Mouse (Mus musculus) cerebellum, adult (tissue): ENCODE measurements around the gene Nt5dc2.
A peak's percentile ranks its signal among the peaks of the same experiment; 100 is the strongest.

ENCODE experiments used
- ATAC-seq: cut with Nextera tagmentation; 2 replicates; pipeline ENCODE4 v1.9.2; 2017; ENCODE audit warnings: mild to moderate bottlenecking, moderate library complexity, mixed read lengths; ENCODE audit not compliant: insufficient number of reproducible peaks, low FRiP score, low TSS enrichment

The Nt5dc2 gene

DNA sequence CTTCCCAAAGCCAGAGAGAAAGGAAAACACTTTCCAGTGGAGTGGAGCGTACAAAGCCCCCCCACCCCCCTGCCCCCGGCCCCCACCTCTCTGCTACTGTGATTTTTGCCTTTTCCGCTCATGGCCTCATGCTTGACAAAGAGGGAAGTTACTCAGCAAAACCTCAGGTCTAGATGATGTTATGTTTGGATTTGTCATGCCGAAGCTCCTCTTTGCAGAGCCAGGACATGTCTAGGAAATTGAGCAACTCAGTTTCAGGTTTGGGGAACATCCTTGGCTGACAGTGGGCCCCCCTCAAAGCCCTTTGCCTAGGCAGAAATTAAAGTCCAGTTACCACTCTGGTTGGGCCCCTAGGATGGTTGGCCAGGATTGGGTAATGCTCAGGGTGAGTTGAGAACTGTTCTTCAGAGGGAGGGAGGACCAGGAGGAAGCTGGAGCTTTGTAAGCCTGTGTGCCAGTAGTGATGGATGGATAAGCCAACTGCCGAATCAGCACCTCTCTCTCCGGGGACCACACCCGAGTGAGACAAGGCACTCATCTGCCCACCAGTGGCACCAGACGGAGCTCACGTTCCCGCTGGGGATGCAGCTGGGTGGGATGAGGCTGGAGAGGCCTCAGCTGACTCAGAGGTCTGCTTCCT is 35.3 kb downstream of the Nt5dc2 start:
- no peak for ATAC-seq

DNA sequence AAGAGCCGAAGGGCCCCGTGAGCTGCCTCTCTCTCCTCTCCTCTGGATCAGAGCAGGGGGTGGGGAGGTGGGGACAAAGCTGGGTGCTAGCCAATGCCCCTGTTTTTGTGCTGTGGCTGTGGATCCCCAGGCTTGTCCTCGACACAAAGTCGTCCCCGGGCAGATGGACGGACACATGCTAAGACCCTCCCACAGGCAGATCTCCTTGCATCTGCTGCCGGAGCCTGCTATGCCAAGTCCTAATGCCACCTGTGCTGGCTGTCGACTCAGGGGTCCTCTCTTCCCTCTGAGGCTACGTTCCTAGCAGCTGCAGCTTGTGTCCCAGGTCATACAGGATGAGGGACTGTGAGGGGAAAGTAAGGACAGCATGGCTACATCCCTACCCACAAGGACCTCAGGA is 36.0 kb downstream of the Nt5dc2 start:
- ATAC-seq, result no peak

GRCm38 (mm10) chr14:31168425-31168824 is 37.6 kb downstream of the Nt5dc2 start, which contains the start of gene Stab1:
Gene Stab1, minus strand, starts transcription at chr14:31168641.
- ATAC-seq, result no peak

GRCm38 (mm10) chr14:31169508-31169907 is 38.7 kb downstream of the Nt5dc2 start:
- no peak for ATAC-seq

- ATAC-seq, result no peak
These were observed 40.1 kb downstream of the Nt5dc2 start for GRCm38 (mm10) chr14:31170963-31171362.

DNA sequence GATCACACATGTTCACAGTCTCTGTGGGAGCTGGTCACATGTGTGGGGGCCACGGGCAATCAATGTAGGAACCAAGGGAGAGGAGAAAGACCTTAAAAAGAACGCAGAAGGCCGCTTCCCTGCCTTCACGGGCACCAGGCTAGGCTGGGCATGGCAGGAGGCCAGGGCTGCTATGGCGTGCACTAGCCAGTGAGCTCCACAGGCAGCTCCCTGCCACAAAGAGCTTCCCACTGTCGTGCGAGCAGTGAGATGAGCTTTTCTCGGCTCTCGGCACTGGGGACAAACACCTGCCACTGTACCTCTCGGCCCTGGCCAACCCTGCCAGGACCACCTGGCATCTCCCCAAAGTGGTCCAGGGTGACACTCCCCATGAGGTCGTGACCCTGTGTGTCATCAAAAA is 40.5 kb downstream of the Nt5dc2 start:
- ATAC-seq, result no peak

DNA sequence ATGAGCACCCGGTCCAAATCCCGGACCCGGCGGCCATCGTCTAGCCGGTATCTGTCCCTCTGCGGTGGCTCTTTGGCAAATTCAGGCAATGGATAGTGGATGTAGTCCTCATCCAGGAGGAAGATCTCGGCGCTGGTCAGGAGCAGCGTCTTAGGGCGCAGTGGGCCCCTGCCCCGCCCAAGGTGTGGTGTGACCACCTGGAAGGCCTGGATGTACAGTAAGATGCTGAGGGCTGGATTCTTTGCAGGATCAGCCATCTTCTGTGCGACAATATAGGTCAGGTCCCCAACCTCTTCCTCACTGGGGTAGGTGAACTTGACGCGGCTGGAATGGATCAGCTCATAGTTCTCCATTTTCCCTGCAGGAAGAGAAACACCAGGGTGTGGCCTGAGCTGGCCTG is 41.0 kb downstream of the Nt5dc2 start:
- no peak for ATAC-seq

GRCm38 (mm10) chr14:31172781-31173455 is 42.1 kb downstream of the Nt5dc2 start:
- peak; percentile 33; the same call in 1 of the 2 replicates for ATAC-seq

DNA sequence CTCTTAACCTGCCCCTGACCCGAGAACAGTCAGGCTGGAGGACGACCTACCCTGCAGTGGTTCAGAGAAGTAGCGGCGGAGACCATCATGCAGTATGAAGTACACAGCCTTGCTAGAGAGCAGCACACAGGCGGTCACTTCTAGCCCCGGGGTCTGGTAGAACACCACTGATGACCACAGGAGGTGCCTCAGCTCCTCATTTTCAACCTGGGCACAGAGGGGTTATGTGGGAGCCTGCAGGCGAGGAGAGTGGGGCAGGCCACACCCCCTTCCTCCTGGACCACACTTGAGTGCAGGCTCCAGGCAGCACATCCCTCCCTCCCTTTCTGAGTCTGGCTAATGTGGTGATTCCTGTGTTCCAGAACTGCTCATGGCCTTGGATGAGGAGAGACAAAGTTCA is 42.7 kb downstream of the Nt5dc2 start:
- ATAC-seq, result no peak

GRCm38 (mm10) chr14:31177287-31177686 is 46.4 kb downstream of the Nt5dc2 start:
- no peak for ATAC-seq

- no peak for ATAC-seq
These were observed 46.9 kb downstream of the Nt5dc2 start for GRCm38 (mm10) chr14:31177715-31178114.

- no peak for ATAC-seq
These were observed 49.0 kb downstream of the Nt5dc2 start for GRCm38 (mm10) chr14:31179677-31180365.

- no peak for ATAC-seq
These were observed 50.7 kb downstream of the Nt5dc2 start for GRCm38 (mm10) chr14:31181512-31181911.

DNA sequence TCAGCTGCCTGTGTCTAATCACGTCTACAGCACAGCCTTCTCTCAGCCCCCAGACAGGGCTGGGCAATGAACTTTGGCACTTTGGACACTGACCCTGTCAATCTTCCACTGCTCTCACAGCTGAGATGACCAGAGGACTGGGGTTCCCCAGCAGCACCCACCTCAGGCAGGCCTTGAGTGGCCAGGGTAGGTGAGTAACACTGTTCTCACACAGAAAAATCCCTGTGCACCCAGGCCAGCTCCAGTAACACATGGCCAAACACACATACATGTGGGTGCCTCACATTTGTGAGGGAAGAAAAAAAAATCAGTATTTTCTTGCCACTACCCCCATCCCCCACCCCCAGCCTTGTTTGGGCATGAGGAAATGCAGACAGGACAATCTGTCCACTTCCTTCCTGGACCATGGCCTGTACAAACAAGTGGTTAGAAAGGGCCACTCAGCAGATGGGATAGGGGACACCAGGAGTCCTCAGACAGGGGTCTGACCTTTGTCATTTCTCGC is 52.0 kb downstream of the Nt5dc2 start:
- no peak for ATAC-seq

DNA sequence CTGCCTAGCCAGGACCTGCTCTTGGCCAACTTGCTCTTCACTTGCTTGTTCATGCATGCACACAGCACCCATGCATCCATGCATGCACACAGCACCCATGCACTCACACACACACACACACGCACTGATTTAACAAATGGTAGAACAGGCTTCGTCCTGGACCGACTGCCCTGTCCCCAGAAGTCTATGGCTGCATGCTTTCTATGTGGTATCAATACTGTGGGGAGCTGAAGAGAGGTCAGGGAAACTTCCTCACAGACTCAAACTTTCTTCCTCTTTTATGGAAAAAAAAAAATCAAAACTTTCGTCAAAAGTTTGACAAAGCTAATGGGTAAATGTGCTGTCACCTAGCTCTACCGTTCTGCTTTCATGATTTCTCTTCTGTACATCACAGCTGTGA is 52.7 kb downstream of the Nt5dc2 start:
- no peak for ATAC-seq

DNA sequence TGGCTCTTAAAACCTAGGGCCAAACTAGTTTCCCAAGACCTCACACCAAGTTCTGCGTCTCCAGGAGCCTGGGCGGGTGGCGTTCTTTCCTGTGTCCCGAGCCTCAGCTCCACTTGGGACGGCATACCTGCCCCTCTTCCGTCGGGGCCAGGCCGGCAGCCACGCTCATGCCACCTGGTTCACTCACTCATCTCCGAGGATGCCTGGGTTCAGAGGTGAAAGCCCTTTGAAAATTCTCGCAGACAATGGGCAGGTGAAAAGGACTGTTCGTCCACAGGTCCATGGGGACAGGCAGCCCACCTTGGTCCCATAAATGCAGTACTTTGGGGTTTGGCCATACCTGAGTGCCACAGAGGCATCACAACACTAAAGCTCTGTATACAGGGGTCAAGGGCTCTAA is 53.3 kb downstream of the Nt5dc2 start:
- ATAC-seq, result no peak

- no peak for ATAC-seq
These were observed 55.8 kb downstream of the Nt5dc2 start for GRCm38 (mm10) chr14:31186656-31187055.
